Mouse (Mus musculus) CH12.LX (cell line): ENCODE results near the gene Nab1. TPM values are rescaled to one million over a fixed set of nuclear protein-coding genes. Genes with fewer than 3 reads are reported as not detected.

Experiments
- DNase-seq: peaks from one replicate; pipeline ENCODE4 v3.0.0-alpha.2; 2013; ENCODE audit errors: extremely low read depth
- H3K27ac ChIP-seq: 2 replicates; pipeline ENCODE4 v1.5.1; 2012; ENCODE audit warnings: low read depth, mild to moderate bottlenecking, control low read depth, moderate library complexity; ENCODE audit not compliant: insufficient read depth
- H3K27me3 ChIP-seq: replicated peaks from 2 replicates; pipeline ENCODE3; 2012; ENCODE audit warnings: inconsistent platforms
- H3K36me3 ChIP-seq, 2 experiments: replicated peaks in 1 of 2; 2 replicates each; pipeline versions ENCODE3 to v1.6.1; 2012; ENCODE audit warnings: inconsistent platforms in 1 of 2, low read length in 1 of 2, mild to moderate bottlenecking in 1 of 2, mixed read lengths in 1 of 2, moderate library complexity in 1 of 2; ENCODE audit not compliant: control insufficient read depth in 1 of 2, insufficient read depth in 1 of 2
- H3K4me1 ChIP-seq, 2 experiments: 2 replicates each; pipeline ENCODE4 v1.6.1; 2012; ENCODE audit warnings: inconsistent platforms in 1 of 2, moderate library complexity in 1 of 2; ENCODE audit not compliant: insufficient read depth in 2 of 2, control insufficient read depth in 1 of 2
- H3K4me2 ChIP-seq: 2 replicates; pipeline ENCODE4 v1.6.1; 2012; ENCODE audit warnings: low read depth, mild to moderate bottlenecking, control low read depth; ENCODE audit not compliant: poor library complexity, insufficient read depth, severe bottlenecking
- H3K4me3 ChIP-seq, 3 experiments: fragments of 150-350 bp in 1 of 3; sonication (generic) in 1 of 3; replicated peaks in 1 of 3; 2 replicates each; pipeline versions ENCODE3 to v1.5.1; 2011 to 2012; ENCODE audit warnings: low read depth in 2 of 3, low read length in 2 of 3, mild to moderate bottlenecking in 2 of 3, moderate library complexity in 2 of 3, control low read depth in 1 of 3, improper control_type of control experiment in 1 of 3, inconsistent platforms in 1 of 3, mixed read lengths in 1 of 3; ENCODE audit not compliant: poor library complexity in 1 of 3
- H3K79me2 ChIP-seq: replicated peaks from 2 replicates; pipeline ENCODE4 v1.6.1; 2012; ENCODE audit warnings: mild to moderate bottlenecking, moderate library complexity; ENCODE audit not compliant: control insufficient read depth, poor library complexity, insufficient read depth, severe bottlenecking; ENCODE audit errors: extremely low read depth
- H3K9ac ChIP-seq: 2 replicates; pipeline ENCODE4 v1.6.1; 2012; ENCODE audit warnings: low read depth, mild to moderate bottlenecking, control low read depth, moderate library complexity; ENCODE audit not compliant: insufficient read depth
- H3K9me3 ChIP-seq: replicated peaks from 2 replicates; pipeline ENCODE3; 2012; ENCODE audit warnings: low read length, inconsistent platforms, mixed read lengths
- BHLHE40 ChIP-seq: IDR thresholded peaks from 2 replicates; pipeline ENCODE4 v1.6.1; 2011; ENCODE audit warnings: mild to moderate bottlenecking, low read depth, low read length, improper control_type of control experiment
- CHD1 ChIP-seq: IDR thresholded peaks from 2 replicates; pipeline ENCODE4 v1.6.1; 2012; ENCODE audit warnings: low read depth, low read length, improper control_type of control experiment, inconsistent platforms
- CTCF ChIP-seq, 2 experiments: IDR thresholded peaks in 1 of 2; conservative IDR thresholded peaks in 1 of 2; 2 replicates each; pipeline ENCODE4 v1.5.1; 2011 to 2012; ENCODE audit warnings: low read depth in 2 of 2, low read length in 2 of 2, improper control_type of control experiment in 1 of 2, inconsistent platforms in 1 of 2, mild to moderate bottlenecking in 1 of 2, moderate library complexity in 1 of 2
- ELF1 ChIP-seq: IDR thresholded peaks from 2 replicates; pipeline ENCODE4 v1.6.1; 2014; ENCODE audit warnings: low read depth, mild to moderate bottlenecking, inconsistent platforms, low read length, improper control_type of control experiment
- IRF4 ChIP-seq: IDR thresholded peaks from 2 replicates; pipeline ENCODE4 v1.6.1; 2014; ENCODE audit warnings: low read depth, mild to moderate bottlenecking, inconsistent platforms, low read length, improper control_type of control experiment
- JUN ChIP-seq: IDR thresholded peaks from 2 replicates; pipeline ENCODE4 v1.6.1; 2011; ENCODE audit warnings: low read depth, mild to moderate bottlenecking, low read length, improper control_type of control experiment, moderate library complexity; ENCODE audit not compliant: insufficient read depth
- MAFK ChIP-seq: IDR thresholded peaks from 2 replicates; pipeline ENCODE4 v1.6.1; 2011; ENCODE audit warnings: low read length, improper control_type of control experiment; ENCODE audit not compliant: insufficient replicate concordance
- MEF2A ChIP-seq: IDR thresholded peaks from 2 replicates; pipeline ENCODE4 v1.6.1; 2014; ENCODE audit warnings: low read depth, mild to moderate bottlenecking, inconsistent platforms, low read length, improper control_type of control experiment, borderline replicate concordance
- RAD21 ChIP-seq: IDR thresholded peaks from 2 replicates; pipeline ENCODE4 v1.6.1; 2011; ENCODE audit warnings: low read depth, mild to moderate bottlenecking, low read length, improper control_type of control experiment, moderate library complexity
- USF1 ChIP-seq: IDR thresholded peaks from 2 replicates; pipeline ENCODE4 v1.6.1; 2014; ENCODE audit warnings: low read depth, mild to moderate bottlenecking, inconsistent platforms, low read length, improper control_type of control experiment
- ZNF384 ChIP-seq: IDR thresholded peaks from 2 replicates; pipeline ENCODE4 v1.6.1; 2012; ENCODE audit warnings: low read depth, low read length, improper control_type of control experiment, inconsistent platforms
- dilution Hi-C: fragments of 300-500 bp; cut with MboI; formaldehyde crosslinking; loops from 2 replicates; pipeline ENCODE4 v1.14.3; 2020; ENCODE audit warnings: low sequenced_read_pairs; ENCODE audit not compliant: extremely low pct_unique_long_range_greater_than_20kb, extremely low pct_ligation_motif_present
- in situ Hi-C: fragments of 300-500 bp; cut with MboI; formaldehyde crosslinking; loops from 3 replicates; pipeline ENCODE4 v1.14.3; 2019; ENCODE audit warnings: low sequenced_read_pairs, low pct_ligation_motif_present, low pct_unique_long_range_greater_than_20kb, mixed read lengths
- polyA plus RNA-seq: library from polyadenylated mRNA; unstranded; fragments of >175 nt; gene quantifications from 2 replicates; pipeline ENCODE4 v1.2.1, GENCODE M21; 2012; ENCODE audit warnings: low read depth; ENCODE audit not compliant: insufficient read length
- total RNA-seq, 2 experiments: library from RNA; depleted of rRNA; stranded (reverse); fragments of 300-350 nt in 1 of 2; fragments of >200 nt in 1 of 2; gene quantifications; 2 replicates each; pipeline ENCODE4 v1.2.3; 2012 to 2014

Gene Nab1
- total and polyA plus RNA-seq, 3 experiments = 13.8 to 18.9 (median 18.7) TPM

GRCm38 (mm10) chr1:52427841-52428464 lies 72.5 kb downstream of the Nab1 start:
- Histone ChIP-seq H3K27ac (no peak overlapping the region), H3K36me3 (no peaks in the 10 kb centered on the region), H3K9ac (no peak overlapping the region), H3K4me1 (peaks cover 10 to 38% of the 10 kb centered on the region in 2 experiments), H3K4me3 (no peak overlapping the region), H3K4me2 (no peak overlapping the region), H3K27me3 (no peaks in the 10 kb centered on the region), H3K9me3 (no peaks in the 10 kb centered on the region), H3K79me2 (no peaks in the 10 kb centered on the region)
- dilution Hi-C loops = no loop called here
- in situ Hi-C loops = no loop called here
- TF ChIP-seq ZNF384 (peak; percentile 68), USF1 (no peak)
- no peak for DNase-seq

- Histone ChIP-seq H3K79me2 (no peaks in the 10 kb centered on the region), H3K27ac (no peak overlapping the region), H3K4me3 (no peak overlapping the region), H3K9me3 (no peaks in the 10 kb centered on the region), H3K9ac (no peak overlapping the region), H3K4me2 (no peak overlapping the region), H3K4me1 (peaks cover 10 to 45% of the 10 kb centered on the region in 2 experiments; a peak in 3 of 4 replicates), H3K36me3 (no peaks in the 10 kb centered on the region), H3K27me3 (no peaks in the 10 kb centered on the region)
- in situ Hi-C loops (no loop called here), dilution Hi-C loops (no loop called here)
- no peak for DNase-seq
- TF ChIP-seq BHLHE40 = no peak
- TF ChIP-seq MEF2A = no peak
- TF ChIP-seq CHD1 = no peak
- no peak for TF ChIP-seq CTCF (conservative IDR thresholded peaks at IDR 0.05 in 1 of 2, IDR thresholded peaks at IDR 0.05 in 1 of 2; ENCODE audit: low read depth in 2 of 2, low read length in 2 of 2)
- no peak for TF ChIP-seq RAD21
- TF ChIP-seq ZNF384 = no peak
- no peak for TF ChIP-seq ELF1
- TF ChIP-seq IRF4 = no peak
These were observed 76.6 kb downstream of the Nab1 start for GRCm38 (mm10) chr1:52423846-52424245.

- Histone ChIP-seq H3K9ac (no peak overlapping the region), H3K36me3 (no peaks in the 10 kb centered on the region), H3K4me1 (peaks cover 8 to 40% of the 10 kb centered on the region in 2 experiments; a peak in 3 of 4 replicates), H3K4me3 (no peak overlapping the region), H3K4me2 (no peak overlapping the region), H3K9me3 (no peaks in the 10 kb centered on the region), H3K79me2 (no peaks in the 10 kb centered on the region), H3K27me3 (no peaks in the 10 kb centered on the region), H3K27ac (no peak overlapping the region)
- TF ChIP-seq MAFK = peak; percentile 82
- TF ChIP-seq JUN = no peak
- DNase-seq = no peak
- dilution Hi-C loops (no loop called here), in situ Hi-C loops (no loop called here)
These were observed 77.4 kb downstream of the Nab1 start for GRCm38 (mm10) chr1:52423057-52423456.
